In the genomic region with DNA sequence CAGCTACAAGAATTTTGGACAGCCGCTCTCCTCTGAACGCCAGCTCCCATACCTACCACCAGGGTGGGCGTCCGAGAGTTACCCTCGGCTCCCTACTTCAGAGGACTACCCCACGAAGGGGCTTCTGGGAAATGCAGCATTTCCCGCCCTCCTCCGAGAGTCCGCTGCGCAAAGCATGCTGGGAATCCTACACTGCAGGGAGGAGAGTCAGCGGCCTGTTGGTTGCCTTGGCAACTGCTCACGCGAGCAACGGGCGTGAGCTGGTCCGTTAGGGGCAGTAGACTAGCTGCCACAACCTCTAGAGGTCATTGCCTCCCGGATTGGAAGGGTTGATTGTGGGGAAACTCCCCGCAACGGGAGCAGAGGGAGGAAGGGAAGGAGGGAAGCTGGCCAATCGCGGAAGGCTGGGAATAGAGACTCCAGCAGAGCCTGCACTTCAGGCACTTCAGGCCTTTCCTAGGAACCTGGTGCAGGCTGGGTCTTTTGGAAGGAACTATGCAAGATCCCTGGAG, we compare ENCODE assay signal across 8 mouse cellular contexts. TPM values are rescaled to one million over a fixed set of nuclear protein-coding genes. Genes with fewer than 3 reads are reported as not detected.
DNase-seq lines count a peak whose midpoint lies in the region; ATAC-seq and TF ChIP-seq lines count a peak whose summit lies in the region.

TSS of gene Gstt2 (minus strand) at position 177 of the 512 bp plus-strand sequence.

- H3K9ac ChIP-seq in heart, embryonic 13.5 days: peak within 1 kb of the TSS; percentile 80
- peak within 1 kb of the TSS; percentile 19 for H3K9ac ChIP-seq in kidney, postnatal 0 days (ENCODE audit: low read depth, low read length)
- peak within 1 kb of the TSS; percentile 54 for H3K9ac ChIP-seq in liver, adult 2 months (ENCODE audit: low read depth, low read length)

- peak within 1 kb of the TSS; percentile 87 for H3K4me2 ChIP-seq in heart, embryonic 13.5 days
- H3K4me2 ChIP-seq in kidney, postnatal 0 days (ENCODE audit: low read length): peak within 1 kb of the TSS; percentile 81

- TF ChIP-seq CTCF in kidney, postnatal 0 days (IDR thresholded peaks at IDR 0.05; ENCODE audit: low read depth): peak; percentile 68
- peak; percentile 14; the same call in 1 of the 2 replicates for TF ChIP-seq CTCF in liver, adult 2 months (IDR thresholded peaks at IDR 0.05; ENCODE audit: low read depth, low read length)

- no peaks in the 10 kb centered on the region for H3K36me3 ChIP-seq in heart, embryonic 13.5 days
- H3K36me3 ChIP-seq in kidney, postnatal 0 days (ENCODE audit: insufficient read depth, low read length): no peaks in the 10 kb centered on the region
- H3K36me3 ChIP-seq in liver, adult 2 months (ENCODE audit: control insufficient read depth, insufficient read depth, low read length): no peaks in the 10 kb centered on the region

- peak; percentile 80 for ATAC-seq in heart, embryonic 13.5 days (ENCODE audit: extremely low read depth, insufficient number of reproducible peaks, low FRiP score, low TSS enrichment)
- peak; percentile 81 for ATAC-seq in kidney, postnatal 0 days (replicated peaks; ENCODE audit: low FRiP score, low read depth)
- peak; percentile 80 for ATAC-seq in monocyte, adult 5-6 weeks (replicated peaks; ENCODE audit: insufficient number of reproducible peaks, low FRiP score, low TSS enrichment, poor library complexity, severe bottlenecking)

- no peaks in the 10 kb centered on the region for H3K79me2 ChIP-seq in liver, adult 2 months (ENCODE audit: control insufficient read depth, insufficient read depth, low read length)

- TF ChIP-seq POLR2A in liver, adult 2 months (IDR thresholded peaks at IDR 0.05; ENCODE audit: extremely low read depth, insufficient read depth, low read length): 0 out of 2 replicates have a peak, but pooled peaks have one; percentile 22

- peak within 1 kb of the TSS; percentile 84 for H3K27ac ChIP-seq in heart, embryonic 13.5 days (replicated peaks)
- H3K27ac ChIP-seq in kidney, postnatal 0 days: peak within 1 kb of the TSS; percentile 93
- peak within 1 kb of the TSS; percentile 65 for H3K27ac ChIP-seq in liver, adult 2 months (replicated peaks; ENCODE audit: insufficient read depth, low read depth, low read length)

- peaks cover 19% of the 10 kb centered on the region for H3K27me3 ChIP-seq in heart, embryonic 13.5 days (replicated peaks)
- no peaks in the 10 kb centered on the region for H3K27me3 ChIP-seq in kidney, postnatal 0 days (ENCODE audit: insufficient read depth, low read length)
- H3K27me3 ChIP-seq in liver, adult 2 months (ENCODE audit: control insufficient read depth, insufficient read depth, low read length): no peaks in the 10 kb centered on the region

- peak within 1 kb of the TSS; percentile 55 for H3K4me3 ChIP-seq in heart, embryonic 13.5 days
- H3K4me3 ChIP-seq in kidney, postnatal 0 days (replicated peaks; ENCODE audit: low read depth, low read length): peak within 1 kb of the TSS; percentile 21
- peak within 1 kb of the TSS; percentile 37 for H3K4me3 ChIP-seq in liver, adult 2 months (ENCODE audit: insufficient read depth, low read depth, low read length)

- DNase-seq in CD8-positive naive resting alpha-beta T cell, adult 2 months (ENCODE audit: low read depth in 2 of 2, low spot score in 2 of 2): peak; percentile 40 to 45
- DNase-seq in c-Kit-negative CD71-positive TER-119-positive erythroid progenitor cells, embryonic 14.5 days (ENCODE audit: low read depth, low spot score): peak; percentile 88
- peak; percentile 96 for DNase-seq in fibroblast of lung, adult 2 months (ENCODE audit: low read depth)
- DNase-seq in kidney, postnatal 0 days (ENCODE audit: low spot score): peak; percentile 95
- peak; percentile 97 for DNase-seq in liver, adult 2 months (ENCODE audit: extremely low read depth, low read depth, low spot score)
- DNase-seq in spleen, postnatal 36 days (ENCODE audit: low spot score in 2 of 2): peak; percentile 82 to 88

- under 1% methylated on average over 21 of the region's 21 CpGs for WGBS in heart, embryonic 13.5 days
- under 1% methylated on average over 21 of the region's 21 CpGs for WGBS in kidney, postnatal 0 days
- under 1% methylated on average over 21 of the region's 21 CpGs for WGBS in liver, adult 2 months

- H3K4me1 ChIP-seq in heart, embryonic 13.5 days: peaks cover 50% of the 10 kb centered on the region
- H3K4me1 ChIP-seq in kidney, postnatal 0 days (replicated peaks; ENCODE audit: insufficient read depth, low read length): peaks cover 18% of the 10 kb centered on the region; the same call in 1 of the 2 replicates
- peaks cover 6% of the 10 kb centered on the region; the same call in 1 of the 2 replicates for H3K4me1 ChIP-seq in liver, adult 2 months (ENCODE audit: control insufficient read depth, insufficient read depth, low read length)

- H3K9me3 ChIP-seq in heart, embryonic 13.5 days: no peaks in the 10 kb centered on the region
- no peaks in the 10 kb centered on the region for H3K9me3 ChIP-seq in kidney, postnatal 0 days (replicated peaks; ENCODE audit: low read length)

RNA-seq across cellular contexts. Expression of gene Gstt2, which starts in this region (rescaled TPM):
- 9.5 and 13.0 TPM in 2 replicates for polyA plus RNA-seq in heart, embryonic 13.5 days (2015; fragmentation: Nextera tagmentation; extraction: Ambion mirVana)
- polyA plus RNA-seq in kidney, postnatal 0 days (2015; fragmentation: Nextera tagmentation; extraction: Ambion mirVana): 125 and 129 TPM in 2 replicates
- total RNA-seq in liver, adult 2 months (2014; rRNA removed): 253 and 308 TPM in 2 replicates
- 357 and 830 TPM in 2 replicates for polyA plus RNA-seq in liver, adult 2 months (2012; rRNA removed)
- 9.0 to 12.5 TPM (median 10.7 TPM) in 3 replicates for total RNA-seq in monocyte, adult 5-6 weeks (2017)

Comparison
In these comparisons a context has a peak if more than half of its experiments do, and no peak if none do; other contexts are left out.
1. Peak in every context shown above with its lines: DNase-seq, ATAC-seq, H3K4me3 ChIP-seq and H3K27ac ChIP-seq.
2. RNA of gene Gstt2 (total RNA-seq): 253 to 308 TPM in liver, adult 2 months; 9.0 to 12.5 TPM in monocyte, adult 5-6 weeks; every median in the first group is over 10 times any median in the second.
3. DNase-seq: peak in every context shown above with its lines; median percentile 97 in liver, adult 2 months; 96 in fibroblast of lung, adult 2 months; 95 in kidney, postnatal 0 days; 88 in c-Kit-negative CD71-positive TER-119-positive erythroid progenitor cells, embryonic 14.5 days; 85 in spleen, postnatal 36 days; 42 in CD8-positive naive resting alpha-beta T cell, adult 2 months.
4. H3K9ac ChIP-seq: peak in every context shown above with its lines; median percentile 80 in heart, embryonic 13.5 days; 54 in liver, adult 2 months; 19 in kidney, postnatal 0 days.